Mouse (Mus musculus) testis, postnatal 10 days (tissue): ENCODE measurements at regions not wholly inside any gene's neighbourhood (a gene's known extent, or its start where the extent isn't known, plus 50 kb on each side); places are given as distances from the start of the nearest gene placed in this dataset.

Experiments used
- DNase-seq: peaks from one replicate; pipeline ENCODE4 v3.0.0; 2021; ENCODE audit warnings: low spot score

DNA sequence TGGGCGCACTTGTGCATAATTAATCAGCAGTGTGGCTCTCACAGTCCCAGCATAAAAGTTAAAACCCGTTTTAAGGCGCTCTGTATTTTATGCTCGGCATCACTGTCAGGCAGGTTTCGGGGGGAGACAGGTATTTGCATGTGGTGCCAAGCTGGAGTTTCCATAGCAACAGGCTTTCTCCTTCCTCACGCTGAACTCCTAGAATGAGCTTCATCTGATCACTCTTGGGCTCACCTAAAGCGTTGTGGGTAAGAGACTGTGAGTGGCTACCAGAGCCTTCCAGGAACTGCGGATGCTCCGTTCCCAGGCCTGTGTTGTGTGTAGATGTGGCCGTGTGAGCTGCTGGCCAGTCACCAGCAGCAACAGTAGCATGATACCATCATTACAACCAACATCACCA, 161.5 kb downstream of the Ajap1 start:
- no peak for DNase-seq

DNA sequence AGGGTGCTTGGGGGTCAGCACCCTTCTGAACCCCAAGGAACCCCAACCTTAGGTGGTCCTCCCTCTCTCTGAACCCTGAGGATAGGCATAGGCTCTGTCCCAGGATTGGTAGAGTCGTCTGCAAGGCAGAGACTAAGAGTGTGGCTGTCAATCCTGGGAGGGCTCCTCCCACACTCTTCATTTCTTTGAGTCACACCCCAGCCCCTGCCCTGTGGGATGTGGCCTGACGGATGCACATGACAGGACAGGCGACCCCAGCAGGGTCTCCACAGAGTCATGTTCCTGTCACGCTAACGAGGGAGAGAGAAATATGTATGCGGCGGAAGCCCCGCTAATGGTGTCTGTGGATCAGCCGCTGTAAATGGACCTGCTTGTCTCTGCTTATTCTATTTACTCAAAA, 162.0 kb downstream of the Ajap1 start:
- no peak for DNase-seq

DNA sequence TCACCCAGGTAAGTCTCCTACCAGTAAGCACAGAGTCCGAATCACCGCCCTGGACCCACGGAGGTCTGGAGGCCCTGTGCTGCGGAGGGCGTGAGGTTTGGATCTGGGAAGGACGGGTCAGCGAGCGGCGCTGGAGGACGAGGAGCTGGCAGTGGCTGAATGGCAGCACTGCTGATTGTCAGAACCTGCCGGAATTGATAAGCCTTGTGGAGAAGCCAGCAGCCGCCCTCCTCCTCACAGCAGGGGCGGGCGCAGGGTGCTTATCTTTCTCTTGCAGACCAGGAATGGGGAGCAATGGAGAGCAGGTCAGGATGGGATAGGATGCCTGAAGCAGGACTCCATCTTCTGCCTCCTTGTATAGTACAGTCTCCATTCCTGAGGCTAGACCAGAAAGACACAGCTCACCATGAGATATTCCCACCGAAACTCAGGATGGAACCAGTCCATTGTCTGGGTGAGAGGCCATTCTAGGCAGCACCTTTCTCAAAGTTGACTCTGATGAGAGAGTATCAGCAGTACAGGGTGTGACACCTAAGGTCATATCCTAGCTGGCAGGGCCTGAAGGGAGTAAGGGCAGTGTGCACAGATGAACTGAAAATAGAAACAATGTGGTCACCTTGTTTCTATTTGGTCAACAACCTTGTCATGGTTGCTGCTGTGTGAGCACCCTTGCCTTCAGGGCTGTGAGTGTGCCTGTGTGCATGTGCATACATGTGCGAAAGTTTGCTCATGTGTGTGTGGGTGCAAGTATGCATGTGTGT, 165.5 kb downstream of the Ajap1 start:
- DNase-seq, result no peak

DNA sequence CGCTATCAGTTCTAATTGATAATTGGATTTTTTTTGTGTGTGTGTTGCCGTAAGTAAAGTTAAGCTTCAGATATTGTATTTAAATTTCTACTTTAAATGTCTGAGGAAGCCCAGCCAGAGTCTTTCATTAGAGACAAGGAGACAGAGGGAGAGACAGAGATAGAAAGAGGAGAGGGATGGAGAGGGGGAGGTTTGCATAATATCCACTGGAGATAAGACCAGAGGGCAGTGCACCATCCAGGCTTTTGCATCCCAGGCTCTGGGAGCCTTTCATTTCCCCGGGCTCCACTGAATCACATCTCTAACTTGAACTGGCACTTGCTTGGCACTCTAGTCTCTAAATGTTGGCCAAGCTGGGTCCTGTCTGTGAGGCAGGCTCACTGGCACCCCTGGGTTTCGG, 166.1 kb downstream of the Ajap1 start:
- no peak for DNase-seq

DNA sequence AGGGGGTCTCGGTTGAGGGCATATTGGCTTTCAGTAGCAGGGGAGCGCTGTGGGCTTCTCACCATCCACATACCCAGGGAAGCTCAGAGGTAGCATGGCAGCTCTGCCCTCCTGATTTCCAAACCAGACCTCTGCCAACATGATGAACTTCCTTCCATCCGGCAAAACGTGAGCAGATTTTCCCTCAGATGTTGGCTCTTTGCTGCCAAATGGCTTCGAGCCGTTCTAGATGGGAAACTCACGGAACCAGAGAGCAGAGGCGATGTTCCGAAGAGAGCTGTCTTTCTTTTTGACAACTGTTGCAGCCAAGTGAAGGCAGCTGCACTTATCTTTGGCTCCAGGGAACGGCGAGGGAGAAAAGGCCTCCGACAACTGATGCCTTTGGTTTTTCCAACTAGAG, 168.7 kb downstream of the Ajap1 start:
- no peak for DNase-seq

DNA sequence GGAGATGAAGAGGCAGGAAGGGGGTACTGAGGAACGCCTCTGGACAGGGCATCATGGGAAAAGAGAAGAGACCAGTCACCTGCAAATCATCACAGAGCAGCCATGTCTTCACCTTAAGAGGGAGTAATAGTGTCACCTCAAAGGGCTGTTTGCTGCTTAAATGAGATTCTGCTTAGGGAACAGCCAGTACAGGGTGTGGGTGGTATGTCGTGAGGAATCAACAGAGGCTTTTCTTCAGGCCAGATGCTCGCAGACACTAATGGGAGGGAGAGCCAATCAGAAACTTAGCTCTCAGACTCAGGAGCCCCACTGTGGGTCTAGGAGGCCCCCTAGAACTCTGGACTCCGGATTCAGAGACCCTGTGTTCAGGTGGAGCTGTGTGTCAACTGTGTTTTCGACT, 171.0 kb downstream of the Ajap1 start:
- no peak for DNase-seq

DNA sequence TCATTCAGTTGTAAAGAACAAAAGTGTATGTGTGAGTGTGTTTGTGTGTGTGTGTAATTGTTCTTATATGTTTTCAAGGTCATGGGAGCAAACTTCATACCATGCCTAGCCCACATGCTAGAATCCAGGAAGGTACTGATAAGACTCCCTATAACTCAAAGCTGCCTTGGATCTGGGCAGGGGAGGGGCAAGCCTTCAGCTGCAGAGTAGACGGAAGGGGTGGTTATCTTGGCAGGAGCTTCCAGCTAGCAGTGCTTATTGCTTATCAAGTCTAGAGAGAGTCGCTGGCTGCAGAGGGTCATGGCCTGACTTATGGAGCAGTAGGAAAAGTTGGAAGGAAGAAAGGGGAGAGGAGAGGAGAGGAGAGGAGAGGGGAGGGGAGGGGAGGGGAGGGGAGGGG, 172.0 kb downstream of the Ajap1 start:
- DNase-seq, result no peak

DNA sequence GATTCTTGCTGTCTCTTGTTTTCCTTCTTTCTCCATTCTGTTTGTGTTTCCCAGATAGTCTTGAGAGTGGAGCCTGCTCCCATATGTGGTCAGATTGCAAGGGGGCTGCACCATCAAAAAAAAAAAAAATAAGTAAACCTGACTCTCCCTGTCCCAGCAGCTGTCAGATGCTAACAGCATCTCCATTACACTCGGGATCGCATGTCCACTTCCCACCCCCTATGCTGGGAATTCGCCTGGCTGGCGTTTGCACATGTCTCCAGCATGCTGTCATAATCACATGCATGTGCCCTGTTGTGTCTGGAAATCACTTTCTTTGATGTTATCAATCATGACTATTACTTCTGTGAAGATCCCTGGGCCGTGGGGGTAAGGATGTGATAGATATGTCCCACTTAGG, 179.1 kb downstream of the Ajap1 start:
- no peak for DNase-seq

DNA sequence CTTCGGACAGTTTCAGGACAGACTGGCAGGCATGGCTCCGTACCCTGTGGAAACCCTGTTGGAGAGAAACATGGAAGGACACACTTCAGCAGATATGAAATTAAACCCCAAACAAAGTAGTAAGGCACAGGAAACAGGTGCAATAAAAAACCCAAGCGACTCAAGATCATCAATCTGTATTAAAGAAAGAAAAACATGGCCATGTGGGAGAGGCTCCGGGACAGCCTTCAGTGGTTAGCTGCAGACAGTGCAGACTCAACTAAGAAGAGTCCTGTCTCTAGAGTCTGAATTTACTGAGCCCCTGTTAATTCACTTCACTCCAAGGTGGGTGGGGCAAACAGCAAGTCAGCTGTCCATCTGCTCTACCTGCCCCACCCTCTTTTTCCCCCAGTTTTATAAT, 179.8 kb downstream of the Ajap1 start:
- no peak for DNase-seq

DNA sequence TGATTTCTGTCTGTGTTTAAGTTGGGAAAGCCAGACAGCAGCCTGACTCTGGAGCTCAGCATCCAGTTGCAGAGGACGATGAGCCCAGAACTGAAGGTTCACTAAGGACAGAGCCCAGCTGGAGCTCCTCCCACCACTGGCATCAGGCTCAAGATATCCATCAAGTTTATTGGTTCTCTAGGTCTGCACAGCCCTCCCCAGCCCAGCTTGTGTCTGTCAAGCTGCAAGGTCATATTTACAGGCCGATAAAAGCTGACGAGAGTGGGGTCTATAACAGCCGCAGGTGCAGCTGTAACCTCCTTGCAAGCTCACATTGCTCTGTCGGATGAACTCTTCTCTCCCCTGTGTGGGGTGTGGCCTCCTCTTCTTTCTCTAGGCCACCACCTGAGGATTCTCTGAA, 184.3 kb downstream of the Ajap1 start:
- no peak for DNase-seq

DNA sequence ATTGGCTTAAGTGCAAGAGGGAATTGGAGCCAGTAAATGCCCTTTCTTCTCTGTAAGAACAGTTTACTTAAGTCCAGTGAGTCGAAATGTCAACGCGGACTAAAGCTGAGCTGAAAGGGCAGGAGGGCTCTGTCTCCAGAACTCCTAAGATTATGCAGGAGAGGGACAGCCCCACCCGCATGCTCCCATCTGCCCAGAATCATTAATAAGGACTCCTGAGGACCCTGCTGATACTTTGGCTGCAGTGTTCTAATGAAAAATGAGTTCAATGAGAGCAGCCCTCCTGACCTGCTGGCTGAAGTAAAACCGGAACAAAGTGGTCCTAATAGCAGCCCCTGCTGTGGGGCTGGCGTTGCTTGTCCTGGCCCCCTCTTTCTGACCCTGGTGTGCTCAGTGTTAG, 187.8 kb downstream of the Ajap1 start:
- no peak for DNase-seq

DNA sequence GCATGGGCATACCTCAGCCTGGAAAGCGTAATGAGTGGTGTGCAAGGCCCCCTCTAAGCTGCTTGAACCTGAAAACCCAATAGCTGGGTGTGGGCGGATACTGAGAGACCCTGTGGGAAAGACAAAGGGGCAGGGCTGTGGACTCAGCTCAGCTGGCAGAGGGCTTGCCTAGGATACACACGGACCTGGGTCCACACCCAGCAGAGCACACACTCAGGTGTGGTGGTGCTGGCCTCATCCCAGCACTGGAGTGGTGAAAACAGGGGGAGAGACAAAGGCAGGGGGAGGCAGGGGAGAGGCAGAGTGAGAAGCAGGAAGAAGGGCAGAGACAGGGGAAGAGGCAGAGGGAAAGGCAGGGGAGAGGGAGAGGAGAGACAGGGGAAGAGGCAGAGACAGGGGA, 189.5 kb downstream of the Ajap1 start:
- DNase-seq, result no peak

DNA sequence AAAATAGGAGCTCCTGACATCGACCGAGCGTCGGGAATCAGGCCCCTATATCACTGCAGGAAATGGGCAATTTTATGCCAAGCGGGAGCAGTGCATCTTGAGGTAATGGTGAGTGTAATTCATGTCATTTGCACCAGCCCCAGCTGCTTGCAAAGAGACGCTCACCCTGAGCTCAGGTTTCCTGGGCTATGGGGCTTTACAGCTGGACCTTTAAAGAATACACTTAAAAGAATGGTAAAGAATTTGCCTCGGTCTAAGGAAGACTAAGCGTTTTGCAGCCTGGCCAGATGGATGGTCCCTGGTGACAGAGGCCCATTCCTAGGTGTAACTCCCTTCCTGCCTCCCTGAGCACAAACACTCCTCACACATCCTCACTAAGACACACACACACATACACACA, 194.2 kb downstream of the Ajap1 start:
- no peak for DNase-seq

DNA sequence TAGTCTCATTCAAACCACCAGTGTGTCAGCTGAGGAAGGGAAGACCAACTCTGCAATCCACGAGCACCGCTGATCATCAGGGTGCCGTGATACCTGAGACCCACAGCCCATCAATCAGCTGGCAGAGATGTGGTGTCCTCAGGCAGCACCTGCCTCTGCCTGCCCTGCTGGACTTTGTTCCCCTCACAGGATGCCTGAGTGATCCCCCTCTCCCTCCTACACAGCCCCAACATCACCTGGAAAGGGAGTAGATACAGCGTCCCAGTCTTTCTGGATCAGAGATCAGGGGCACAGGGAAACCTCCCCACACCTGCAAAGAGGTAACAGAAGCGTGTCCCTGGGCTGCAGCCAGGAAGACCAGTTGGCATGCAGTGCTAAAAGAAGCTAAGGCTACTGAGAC, 198.4 kb downstream of the Ajap1 start:
- no peak for DNase-seq

DNA sequence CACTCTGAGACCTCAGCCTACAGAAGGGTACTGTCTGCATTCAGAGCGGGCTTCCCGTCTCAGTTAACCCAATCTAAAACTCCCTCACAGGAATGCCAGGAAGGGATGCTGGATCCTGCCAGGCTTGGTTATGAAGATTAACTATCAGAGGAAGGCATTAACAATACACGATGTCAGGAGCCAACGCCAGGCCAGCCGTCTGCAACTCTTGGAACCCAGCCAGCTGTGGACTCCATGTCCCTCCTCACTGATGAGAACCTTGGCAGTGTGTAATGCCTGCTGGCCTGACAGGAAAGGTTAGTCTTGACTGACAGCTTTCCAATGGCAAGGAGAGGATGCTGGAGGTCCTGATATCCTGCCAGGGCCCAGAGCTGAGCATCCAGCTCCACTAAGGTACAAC, 206.0 kb downstream of the Ajap1 start:
- DNase-seq, result no peak

DNA sequence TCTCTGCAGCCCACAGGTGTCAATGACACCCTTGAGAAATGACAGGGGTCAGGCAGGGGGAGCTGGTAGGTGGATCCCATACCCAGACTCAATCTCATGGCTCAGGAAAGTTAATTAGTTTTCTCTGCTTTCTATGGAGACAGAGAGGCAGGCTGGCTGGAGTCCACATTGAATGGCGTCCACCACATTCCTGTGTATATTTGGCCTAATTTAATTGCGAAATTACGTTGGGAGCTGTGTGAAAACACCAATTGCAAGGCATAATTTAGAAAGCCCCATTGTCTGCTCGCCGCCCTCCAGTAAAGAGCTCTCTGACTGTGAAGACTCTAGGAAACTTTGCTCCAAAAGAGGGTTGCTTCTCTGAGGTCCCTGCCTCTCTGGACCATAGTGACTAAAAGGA, 211.2 kb downstream of the Ajap1 start:
- DNase-seq, result no peak

DNA sequence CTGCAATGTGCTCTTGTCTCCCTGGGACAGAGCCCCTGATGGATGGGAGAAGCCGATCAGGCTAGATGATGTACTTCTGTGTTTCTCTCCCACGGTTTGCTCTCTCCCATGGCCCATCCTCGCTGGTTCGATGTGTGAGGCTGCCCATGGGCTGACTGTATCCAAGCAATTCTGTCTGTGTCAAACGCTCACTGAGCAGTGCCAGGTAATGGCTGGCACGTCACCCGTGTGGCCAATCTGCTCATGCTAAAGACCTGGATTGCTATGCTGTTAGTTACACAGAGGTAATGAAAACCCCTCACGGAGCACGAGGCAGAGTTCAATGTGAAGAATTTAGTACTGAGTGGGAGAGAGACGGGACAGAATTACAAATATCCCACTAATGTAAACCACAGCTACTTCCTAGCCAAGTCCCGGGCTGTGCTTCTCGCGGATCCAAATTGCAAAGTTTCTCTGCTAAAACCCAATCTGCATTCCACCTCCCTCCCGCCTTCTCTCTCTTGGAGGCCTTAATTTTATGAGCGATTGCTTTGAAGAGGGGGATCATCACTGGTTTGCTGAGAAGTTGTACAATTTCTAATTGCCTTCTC, 219.3 kb downstream of the Ajap1 start:
- no peak for DNase-seq

DNA sequence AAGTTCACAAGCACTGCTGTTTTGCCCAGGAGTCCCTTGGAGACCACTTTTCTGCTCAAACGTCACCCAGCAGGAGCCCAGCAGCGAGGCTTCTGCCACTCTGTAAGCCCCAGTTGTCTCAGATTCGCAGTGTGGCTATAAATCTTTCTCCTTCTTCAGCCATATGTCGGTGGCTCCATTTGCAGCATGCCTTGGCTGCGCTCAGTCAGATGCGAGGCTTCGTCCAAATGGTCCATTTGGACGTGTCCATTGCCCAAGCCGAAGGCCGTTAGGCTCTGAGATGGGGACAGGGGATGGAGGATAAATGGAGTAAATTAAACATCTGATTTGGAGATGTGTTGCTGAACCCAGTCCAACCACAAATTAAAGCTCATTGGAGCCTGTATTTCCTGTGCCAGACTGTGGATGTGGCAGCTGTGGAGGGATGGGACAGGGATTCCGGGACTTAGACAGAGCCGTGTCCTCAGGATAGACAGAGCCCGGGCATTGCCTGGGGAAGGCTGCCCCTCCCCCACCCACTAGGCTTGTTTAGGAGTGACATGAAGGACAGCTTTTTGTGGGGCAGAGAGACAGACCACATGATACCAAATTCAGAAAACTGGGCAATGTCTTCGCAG, 221.6 kb downstream of the Ajap1 start:
- DNase-seq, result no peak

DNA sequence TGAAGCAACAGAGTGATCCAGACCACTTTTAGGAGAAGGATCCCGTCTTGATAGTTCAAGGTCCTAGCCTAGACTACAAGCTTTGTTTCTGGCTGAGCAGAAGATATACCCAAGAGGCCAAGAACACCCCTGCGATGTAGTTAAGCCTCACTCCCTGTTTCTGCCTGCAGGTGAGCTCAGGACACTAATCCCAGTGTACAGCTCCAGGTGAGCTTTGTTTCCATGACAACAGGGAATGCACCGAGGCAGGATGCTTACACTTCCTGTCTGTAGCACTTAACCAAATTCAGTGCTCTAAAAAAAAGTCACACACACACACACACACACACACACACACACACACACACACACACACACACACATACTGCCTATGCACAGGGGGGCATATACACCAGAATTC, 230.7 kb downstream of the Ajap1 start:
- no peak for DNase-seq

DNA sequence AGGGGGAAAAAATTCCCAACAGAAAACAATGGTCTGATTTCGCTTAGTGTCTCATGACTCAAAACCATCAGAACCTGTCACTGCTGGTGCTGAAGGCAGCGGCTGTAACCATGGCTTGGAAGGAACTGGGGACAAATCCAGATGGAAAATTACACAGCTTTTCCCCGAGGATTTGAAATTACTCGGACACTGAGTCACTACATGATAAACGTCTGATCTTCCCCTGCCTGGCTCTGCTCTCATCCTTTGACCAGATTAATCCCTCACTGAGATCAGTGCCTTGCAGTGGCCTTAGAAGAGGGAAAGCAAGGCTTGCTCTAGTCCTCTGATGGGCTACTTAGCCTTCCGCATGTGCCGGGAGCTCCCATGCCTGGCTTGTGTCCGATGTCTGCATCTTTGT, 231.3 kb downstream of the Ajap1 start:
- DNase-seq, result no peak

DNA sequence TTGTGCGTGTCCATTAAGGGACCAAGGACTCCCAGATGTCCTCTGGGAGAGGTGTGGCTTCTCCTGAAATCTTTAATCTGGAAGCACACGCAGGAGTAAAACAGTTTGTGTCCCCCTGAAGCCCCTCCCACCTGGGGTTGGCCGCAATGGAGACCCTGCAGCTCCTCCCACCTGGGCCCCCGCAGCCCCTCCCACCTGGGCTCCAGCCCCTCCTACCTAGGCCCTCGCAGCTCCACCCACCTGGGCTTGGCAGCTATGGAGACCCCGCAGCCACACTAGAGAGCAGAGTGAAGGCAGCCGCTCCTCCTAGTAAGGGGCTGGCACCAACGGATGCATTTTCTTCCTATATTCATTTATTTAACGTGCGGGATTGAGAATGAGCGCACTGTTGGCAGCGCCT, 245.9 kb downstream of the Ajap1 start:
- DNase-seq, result peak; percentile 52

DNA sequence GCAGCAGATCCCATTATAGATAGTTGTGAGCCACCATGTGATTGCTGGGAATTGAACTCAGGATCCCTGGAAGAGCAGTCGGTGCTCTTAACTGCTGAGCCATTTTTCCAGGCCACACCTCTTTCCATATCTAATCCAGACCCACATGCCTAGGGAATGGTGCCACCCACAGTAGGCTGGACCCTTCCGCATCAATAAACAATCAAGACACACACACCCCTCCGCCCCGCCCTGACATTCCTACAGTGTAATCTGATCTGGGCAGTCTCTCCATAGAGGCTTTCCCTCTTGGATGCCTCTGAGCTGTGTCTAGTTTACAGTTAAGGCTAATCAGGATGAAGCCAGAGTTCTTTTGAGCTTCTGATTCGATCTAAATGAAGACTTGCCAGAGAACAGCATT, 248.8 kb downstream of the Ajap1 start:
- DNase-seq, result no peak

DNA sequence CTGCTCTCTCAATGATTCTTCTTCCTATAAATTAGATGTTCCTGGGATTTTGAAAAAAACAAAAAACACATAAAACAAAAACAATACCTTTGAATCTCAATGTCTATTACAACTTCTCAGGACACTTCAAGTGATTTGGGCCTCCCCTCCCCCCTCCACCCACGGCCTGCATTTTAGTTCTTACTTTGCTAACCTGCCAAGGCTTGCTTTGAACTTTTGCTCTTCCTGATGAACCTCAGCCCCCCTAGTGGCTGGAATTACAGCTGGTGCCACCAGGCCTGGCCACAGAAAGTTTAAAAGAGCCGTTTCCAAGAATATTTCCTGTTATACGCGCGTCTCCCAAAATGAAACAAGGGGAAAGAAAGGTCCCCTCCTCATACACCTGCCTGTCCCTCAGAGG, 253.4 kb downstream of the Ajap1 start:
- no peak for DNase-seq
